Comparison of ENCODE assay signal across 8 mouse cellular contexts in the genomic region with DNA sequence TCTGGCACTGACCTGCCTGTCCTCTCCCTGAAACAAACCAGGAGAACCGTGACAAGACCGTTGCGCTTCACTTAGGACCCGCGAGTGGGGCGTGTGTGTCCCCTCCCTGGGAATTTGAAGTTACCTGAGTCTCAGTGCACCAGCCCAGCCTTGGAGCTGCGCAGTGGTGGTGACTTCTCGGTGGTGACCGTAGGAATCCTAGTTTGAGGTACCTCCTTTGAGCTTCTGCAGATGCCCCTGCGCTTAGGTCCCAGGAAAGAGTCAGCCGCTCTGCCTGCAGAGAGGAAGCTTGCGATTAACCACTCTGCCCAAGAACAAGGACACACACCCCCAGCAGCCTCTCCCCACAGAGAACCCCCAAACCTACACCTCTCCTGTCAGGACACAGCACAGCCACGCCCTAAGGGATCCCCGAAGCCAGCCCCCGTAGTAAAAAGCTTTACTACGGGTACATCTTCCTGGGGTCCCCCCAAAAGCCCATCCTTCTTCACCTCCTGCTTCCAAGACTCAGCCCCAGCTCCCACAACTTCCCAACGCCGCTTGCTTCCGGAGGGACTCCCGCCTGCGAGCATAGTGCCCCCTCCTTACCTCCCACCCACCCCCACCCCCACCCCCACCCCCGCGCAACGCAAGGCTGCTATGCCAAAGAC. TPM values are rescaled to one million over a fixed set of nuclear protein-coding genes. Genes with fewer than 3 reads are reported as not detected.
DNase-seq lines count a peak whose midpoint lies in the region; TF ChIP-seq lines count a peak whose summit lies in the region.

A gene (minus strand): TSS at position 34 of the 650 bp plus-strand sequence.

- H3K36me3 ChIP-seq in heart, adult 2 months (ENCODE audit: control insufficient read depth, insufficient read depth, low read length), result no peaks in the 10 kb centered on the region
- no peaks in the 10 kb centered on the region for H3K36me3 ChIP-seq in midbrain, embryonic 10.5 days

- no peak for DNase-seq in heart, adult 2 months
- no peak for DNase-seq in heart, postnatal 36 days
- peak; percentile 22 for DNase-seq in R1 (ENCODE audit: low read depth, low spot score)
- DNase-seq in gonadal fat pad, adult 2 months (ENCODE audit: low read depth), result no peak
- no peak for DNase-seq in midbrain, embryonic 10.5 days (ENCODE audit: low spot score)
- no peak for DNase-seq in layer of hippocampus, adult 8-10 months (ENCODE audit: low spot score in 2 of 2)
- no peak for DNase-seq in B cell, adult 2 months
- no peak for DNase-seq in thymus, postnatal 36 days

- H3K27me3 ChIP-seq in heart, adult 2 months (ENCODE audit: control insufficient read depth, insufficient read depth, low read length), result peaks cover 10% of the 10 kb centered on the region
- peaks cover 88% of the 10 kb centered on the region for H3K27me3 ChIP-seq in midbrain, embryonic 10.5 days (ENCODE audit: low read depth, poor library complexity, severe bottlenecking)

- H3K9me3 ChIP-seq in midbrain, embryonic 10.5 days (replicated peaks), result no peaks in the 10 kb centered on the region

- H3K27ac ChIP-seq in heart, adult 2 months, result no peak within 1 kb of the TSS
- no peak within 1 kb of the TSS for H3K27ac ChIP-seq in midbrain, embryonic 10.5 days (replicated peaks)

- intact Hi-C loops in heart, adult 2 months (cut with DNase I), result loop anchor here (5.0 to 10.0 kb wide), 2 partner anchors 205 to 512 kb away; a partner anchor contains a TSS
- intact Hi-C loops in heart, postnatal 36 days (cut with DNase I), result loop anchor here (5.0 to 10.0 kb wide), 2 partner anchors 207 to 295 kb away; a partner anchor contains a TSS

- 0 out of 2 replicates have a peak, but pooled peaks cover 1% of the 10 kb centered on the region for H3K4me1 ChIP-seq in heart, adult 2 months (ENCODE audit: control insufficient read depth, insufficient read depth, low read length)
- H3K4me1 ChIP-seq in midbrain, embryonic 10.5 days, result peaks cover 31% of the 10 kb centered on the region

- no peaks in the 10 kb centered on the region for H3K79me2 ChIP-seq in heart, adult 2 months (replicated peaks; ENCODE audit: control insufficient read depth, insufficient read depth, low read length)

- 0 out of 2 replicates have a peak within 1 kb of the TSS, but pooled peaks have one; percentile 21 for H3K9ac ChIP-seq in heart, adult 2 months (ENCODE audit: low read depth, low read length)

- peak within 1 kb of the TSS; percentile 36 for H3K4me3 ChIP-seq in heart, adult 2 months
- peak within 1 kb of the TSS; percentile 48 for H3K4me3 ChIP-seq in midbrain, embryonic 10.5 days

- TF ChIP-seq POLR2A in heart, adult 2 months (IDR thresholded peaks at IDR 0.05; ENCODE audit: insufficient read depth, low read depth, low read length), result no peak

- no peak for TF ChIP-seq CTCF in heart, adult 2 months (IDR thresholded peaks at IDR 0.05)

- whole genome bisulfite sequencing in heart, adult 2 months, result 7% methylated on average over 24 of the region's 24 CpGs
- WGBS in midbrain, embryonic 10.5 days, result 8% methylated on average over 24 of the region's 24 CpGs

- no peak for TF ChIP-seq EP300 in heart, adult 2 months (IDR thresholded peaks at IDR 0.05; ENCODE audit: insufficient read depth, low read depth, low read length)

RNA-seq across cellular contexts. Expression of the gene that starts here (rescaled TPM):
- total RNA-seq in heart, adult 2 months (2021), result under 1 TPM; 0.18 to 0.21 TPM
- 0.10 and 0.18 TPM in 2 replicates for polyA plus RNA-seq in heart, adult 2 months (2012; rRNA removed)
- under 1 TPM; 0.22 to 0.30 TPM for total RNA-seq in heart, postnatal 36 days (2021)
- 31.3 and 45.0 TPM in 2 replicates for polyA plus RNA-seq in gonadal fat pad, adult 2 months (2012; rRNA removed)
- polyA plus RNA-seq in midbrain, embryonic 10.5 days (2016; fragmentation: Nextera tagmentation; extraction: Ambion mirVana), result 0.11 and 0.20 TPM in 2 replicates
- total RNA-seq in layer of hippocampus, adult 8-10 months (2022), result 1 to 10 TPM; 4.9 to 7.6 (median 6.0) TPM

Comparison
In these comparisons a context has a peak if more than half of its experiments do, and no peak if none do; other contexts are left out.
1. RNA of the gene that starts here (total RNA-seq): 4.9 to 7.6 TPM in layer of hippocampus, adult 8-10 months; 0.22 to 0.30 TPM in heart, postnatal 36 days and 0.18 to 0.21 TPM in heart, adult 2 months; every median in the first group is over 4 times any median in the second.
2. RNA of the gene that starts here (polyA plus RNA-seq): 31.3 to 45.0 TPM in gonadal fat pad, adult 2 months; 0.11 to 0.20 TPM in midbrain, embryonic 10.5 days and 0.10 to 0.18 TPM in heart, adult 2 months; every median in the first group is over 10 times any median in the second.